Mouse (Mus musculus) ES-E14 (cell line): ENCODE measurements around the gene Etv6.

Experiments used
- CHD2 ChIP-seq: IDR thresholded peaks from 2 replicates; pipeline ENCODE4 v1.6.1; 2014; ENCODE audit warnings: mild to moderate bottlenecking, low read depth, low read length, inconsistent platforms
- HCFC1 ChIP-seq: IDR thresholded peaks from 2 replicates; pipeline ENCODE4 v1.6.1; 2012; ENCODE audit warnings: low read length, inconsistent platforms, borderline replicate concordance; ENCODE audit not compliant: insufficient read depth
- MAFK ChIP-seq: IDR thresholded peaks from 2 replicates; pipeline ENCODE4 v1.6.1; 2014; ENCODE audit warnings: mild to moderate bottlenecking, low read depth, low read length, inconsistent platforms; ENCODE audit not compliant: insufficient read depth
- ZC3H11A ChIP-seq: IDR thresholded peaks from 2 replicates; pipeline ENCODE4 v1.6.1; 2012; ENCODE audit warnings: low read depth, mild to moderate bottlenecking, inconsistent platforms, low read length, borderline replicate concordance
- ZNF384 ChIP-seq: IDR thresholded peaks from 2 replicates; pipeline ENCODE4 v1.6.1; 2012; ENCODE audit warnings: low read depth, low read length, inconsistent platforms

GRCm38 (mm10) chr6:134123474-134123873, 88.0 kb downstream of the Etv6 start:
- TF ChIP-seq MAFK (no peak), CHD2 (no peak), ZNF384 (no peak), ZC3H11A (no peak), HCFC1 (no peak)
